Mouse (Mus musculus) intestine, embryonic 15.5 days (tissue): ENCODE data around the gene Add1. TPM values are rescaled to one million over a fixed set of nuclear protein-coding genes. Genes with fewer than 3 reads are reported as not detected.
A peak's percentile ranks its signal among the peaks of the same experiment; 100 is the strongest.

Experiments
- ATAC-seq: fragments of 200-750 bp; cut with Nextera tagmentation; 2 replicates; pipeline ENCODE4 v1.8.0; 2017; ENCODE audit warnings: moderate TSS enrichment, moderate library complexity
- H3K27ac ChIP-seq: fragments of 300-500 bp; sonication (generic); 2 replicates; pipeline ENCODE4 v1.5.1; 2015; ENCODE audit warnings: mild to moderate bottlenecking, inconsistent platforms
- H3K27me3 ChIP-seq: fragments of 300-500 bp; sonication (generic); replicated peaks from 2 replicates; pipeline ENCODE4 v1.6.1; 2015; ENCODE audit warnings: inconsistent platforms
- H3K36me3 ChIP-seq: fragments of 300-500 bp; sonication (generic); 2 replicates; pipeline ENCODE4 v1.6.1; 2015; ENCODE audit warnings: inconsistent platforms
- H3K4me1 ChIP-seq: fragments of 300-500 bp; sonication (generic); replicated peaks from 2 replicates; pipeline ENCODE4 v1.6.1; 2015; ENCODE audit warnings: inconsistent platforms
- H3K4me2 ChIP-seq: fragments of 300-500 bp; sonication (generic); replicated peaks from 2 replicates; pipeline ENCODE4 v1.6.1; 2015; ENCODE audit warnings: mild to moderate bottlenecking, inconsistent platforms
- H3K4me3 ChIP-seq: fragments of 300-500 bp; sonication (generic); replicated peaks from 2 replicates; pipeline ENCODE4 v1.5.1; 2015; ENCODE audit warnings: inconsistent platforms
- H3K9ac ChIP-seq: fragments of 300-500 bp; sonication (generic); 2 replicates; pipeline ENCODE4 v1.6.1; 2015; ENCODE audit warnings: inconsistent platforms
- H3K9me3 ChIP-seq: fragments of 300-500 bp; sonication (generic); 2 replicates; pipeline ENCODE4 v1.6.1; 2016; ENCODE audit warnings: inconsistent platforms
- WGBS: fragments of 180-500 bp; shearing (Covaris S2); methylation state at CpG from one replicate; pipeline ENCODE4 v1.1.7; 2015; 5-methylcytosine and 5-hydroxymethylcytosine counted together
- polyA plus RNA-seq: library from polyadenylated mRNA; unstranded; fragments of >200 nt; fragmentation: Nextera tagmentation; extraction: Ambion mirVana; gene quantifications from 2 replicates; pipeline ENCODE4 v1.2.1, GENCODE M21; 2015

Gene Add1
- polyA plus RNA-seq, 1 experiment from 2014 or later = 149 TPM

- ATAC-seq = peak; percentile 100
- Histone ChIP-seq H3K4me2 (peak within 1 kb of the TSS; percentile 70), H3K4me1 (peaks cover 5% of the 10 kb centered on the region; the same call in 1 of the 2 replicates), H3K9me3 (no peaks in the 10 kb centered on the region), H3K9ac (peak within 1 kb of the TSS; percentile 63), H3K27me3 (no peaks in the 10 kb centered on the region), H3K36me3 (peaks cover 12% of the 10 kb centered on the region), H3K4me3 (peak within 1 kb of the TSS; percentile 74), H3K27ac (peak within 1 kb of the TSS; percentile 79)
- under 1% methylated on average over 60 of the region's 60 CpGs for WGBS
Measured at GRCm38 (mm10) chr5:34659686-34660590, 86.5 kb downstream of the Add1 start, which contains the start of the genes Nop14 and Grk4. Nop14 (minus strand) TSS chr5:34660148. Grk4 (plus strand) TSS chr5:34660379.

GRCm38 (mm10) chr5:34660591-34661130 is 87.2 kb downstream of the Add1 start:
- H3K4me1 ChIP-seq = peaks cover 5% of the 10 kb centered on the region; the same call in 1 of the 2 replicates
- no peak for ATAC-seq
- peak overlapping the region; percentile 70 for H3K4me2 ChIP-seq
- H3K27me3 ChIP-seq = no peaks in the 10 kb centered on the region
- no peaks in the 10 kb centered on the region for H3K9me3 ChIP-seq
- H3K4me3 ChIP-seq = peak overlapping the region; percentile 74
- peak overlapping the region; percentile 79 for H3K27ac ChIP-seq
- peak overlapping the region; percentile 44 for H3K9ac ChIP-seq
- WGBS = under 1% methylated on average over 57 of the region's 57 CpGs
- peaks cover 7% of the 10 kb centered on the region; the same call in 1 of the 2 replicates for H3K36me3 ChIP-seq

- H3K4me1 ChIP-seq = peaks cover 5% of the 10 kb centered on the region; the same call in 1 of the 2 replicates
- 0 out of 2 replicates have a peak, but pooled peaks cover 3% of the 10 kb centered on the region for H3K36me3 ChIP-seq
- 73% methylated on average over 4 of the region's 4 CpGs for WGBS
- ATAC-seq = no peak
- H3K27me3 ChIP-seq = no peaks in the 10 kb centered on the region
- no peak overlapping the region for H3K9ac ChIP-seq
- H3K4me2 ChIP-seq = no peak overlapping the region
- H3K27ac ChIP-seq = no peak overlapping the region
- H3K4me3 ChIP-seq = no peak overlapping the region
- H3K9me3 ChIP-seq = no peaks in the 10 kb centered on the region
Measured at GRCm38 (mm10) chr5:34661909-34662308, 88.4 kb downstream of the Add1 start.

GRCm38 (mm10) chr5:34663231-34663630 is 89.8 kb downstream of the Add1 start:
- Histone ChIP-seq H3K4me2 (no peak overlapping the region), H3K27me3 (no peaks in the 10 kb centered on the region), H3K9me3 (no peaks in the 10 kb centered on the region), H3K9ac (no peak overlapping the region), H3K36me3 (no peaks in the 10 kb centered on the region), H3K4me1 (peaks cover 5% of the 10 kb centered on the region; the same call in 1 of the 2 replicates), H3K4me3 (no peak overlapping the region), H3K27ac (no peak overlapping the region)
- no peak for ATAC-seq
- 77% methylated on average over 2 of the region's 2 CpGs for WGBS

- no peak for ATAC-seq
- WGBS = 84% methylated on average over 2 of the region's 2 CpGs
- H3K4me3 ChIP-seq = no peak overlapping the region
- H3K27ac ChIP-seq = no peak overlapping the region
- H3K4me2 ChIP-seq = no peak overlapping the region
- H3K4me1 ChIP-seq = no peaks in the 10 kb centered on the region
- no peaks in the 10 kb centered on the region for H3K27me3 ChIP-seq
- no peak overlapping the region for H3K9ac ChIP-seq
- H3K36me3 ChIP-seq = no peaks in the 10 kb centered on the region
- no peaks in the 10 kb centered on the region for H3K9me3 ChIP-seq
Measured at GRCm38 (mm10) chr5:34669493-34669892, 96.0 kb downstream of the Add1 start.

- H3K9ac ChIP-seq = no peak overlapping the region
- 88% methylated on average over 4 of the region's 4 CpGs for WGBS
- no peaks in the 10 kb centered on the region for H3K27me3 ChIP-seq
Measured at GRCm38 (mm10) chr5:34670280-34670679, 96.8 kb downstream of the Add1 start.

More at GRCm38 (mm10) chr5:34670280-34670679, 96.8 kb downstream of the Add1 start:
- ATAC-seq = no peak
- H3K4me1 ChIP-seq = no peaks in the 10 kb centered on the region
- no peak overlapping the region for H3K27ac ChIP-seq
- no peak overlapping the region for H3K4me2 ChIP-seq
- no peaks in the 10 kb centered on the region for H3K9me3 ChIP-seq
- H3K4me3 ChIP-seq = no peak overlapping the region
- H3K36me3 ChIP-seq = no peaks in the 10 kb centered on the region

Other genes with a start within 250 kb of the Add1 start
- 144 and 149 TPM in 2 replicates for gene Rnf4, start 237.4 kb upstream of the Add1 start, polyA plus RNA-seq
- 7.6 and 8.4 TPM in 2 replicates for gene Fam193a, start 203.7 kb upstream of the Add1 start, polyA plus RNA-seq
- 14.4 and 16.2 TPM in 2 replicates for gene Tnip2, start 59.7 kb upstream of the Add1 start, polyA plus RNA-seq
- gene Sh3bp2, start 47.8 kb upstream of the Add1 start, polyA plus RNA-seq = 4.5 and 6.2 TPM in 2 replicates
- gene Mfsd10, start 63.5 kb downstream of the Add1 start, polyA plus RNA-seq = 108 and 127 TPM in 2 replicates
- gene Nop14, start 86.5 kb downstream of the Add1 start, polyA plus RNA-seq = 24.8 and 27.8 TPM in 2 replicates
- 2.6 TPM in 2 replicates for gene Grk4, start 86.7 kb downstream of the Add1 start, polyA plus RNA-seq
- 8.7 and 10.8 TPM in 2 replicates for gene Htt, start 188.1 kb downstream of the Add1 start, polyA plus RNA-seq